8 mouse cellular contexts compared by ENCODE assay signal in the genomic region with DNA sequence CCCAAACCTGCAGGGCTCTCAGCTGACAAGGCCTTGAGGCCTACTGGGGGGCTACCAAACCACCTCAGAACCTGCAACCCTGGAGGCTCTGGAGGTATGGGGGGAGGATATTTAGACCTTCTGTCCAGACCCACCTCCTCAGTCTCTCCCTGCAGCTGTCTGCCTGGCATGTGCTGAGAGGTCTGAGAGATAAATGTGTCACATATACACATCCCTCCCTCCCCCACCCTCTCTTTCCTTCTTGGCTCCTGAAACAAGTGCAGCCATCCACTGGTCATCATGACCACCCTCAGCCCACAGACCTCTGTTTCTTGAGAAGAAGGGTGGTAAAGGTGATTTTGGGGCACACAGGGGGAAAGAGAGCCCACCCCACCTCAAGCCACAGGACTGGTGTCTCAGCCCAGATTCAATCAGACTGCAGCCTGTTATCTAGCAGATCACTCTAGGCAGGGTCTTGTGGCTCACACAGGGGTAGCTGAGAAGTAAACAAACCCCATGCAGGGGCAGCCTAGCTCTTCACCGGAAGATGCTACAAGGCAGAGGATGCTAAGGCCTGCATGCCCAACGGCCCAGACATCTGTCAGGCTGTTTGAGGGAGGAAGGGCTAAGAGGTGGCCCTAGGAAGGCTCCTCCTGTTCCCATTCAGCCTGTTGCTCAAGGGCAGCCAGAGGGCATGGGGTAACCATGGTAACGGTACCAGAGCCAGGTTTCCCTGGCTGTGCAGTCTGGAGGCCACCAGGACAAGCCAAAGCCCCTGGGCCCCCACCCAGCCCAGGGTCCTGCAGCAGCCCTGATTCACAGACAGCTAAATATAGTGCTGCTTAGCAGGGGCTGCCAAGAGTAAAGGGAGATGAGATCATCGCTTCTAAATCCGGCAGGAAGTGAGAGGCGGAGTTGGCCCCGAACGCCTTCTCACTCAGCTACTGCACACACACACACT. TPM values are rescaled to one million over a fixed set of nuclear protein-coding genes. Genes with fewer than 3 reads are reported as not detected.
DNase-seq lines count a peak whose midpoint lies in the region; ATAC-seq and TF ChIP-seq lines count a peak whose summit lies in the region.

No protein-coding gene starts in this region.

- H3K27ac ChIP-seq in hindbrain, embryonic 11.5 days (ENCODE audit: low read depth, low read length) = peak overlapping the region; percentile 2; the same call in 1 of the 2 replicates
- H3K27ac ChIP-seq in neural tube, embryonic 15.5 days (replicated peaks) = peak overlapping the region; percentile 49
- peak overlapping the region; percentile 77 for H3K27ac ChIP-seq in thymus, adult 2 months (ENCODE audit: control insufficient read depth, insufficient read depth, low read length)

- WGBS in hindbrain, embryonic 11.5 days = 15% methylated on average over 8 of the region's 8 CpGs
- WGBS in lung, adult 2 months = 1% methylated on average over 8 of the region's 8 CpGs
- WGBS in neural tube, embryonic 15.5 days = 15% methylated on average over 8 of the region's 8 CpGs
- under 1% methylated on average over 8 of the region's 8 CpGs for WGBS in thymus, adult 2 months

- no peak for TF ChIP-seq CTCF in lung, adult 2 months (IDR thresholded peaks at IDR 0.05; ENCODE audit: insufficient read depth, low read length)
- TF ChIP-seq CTCF in thymus, adult 2 months (IDR thresholded peaks at IDR 0.05; ENCODE audit: borderline replicate concordance, control insufficient read depth, extremely low read depth, insufficient read depth, low read length, poor library complexity) = no peak

- no peak overlapping the region for H3K4me3 ChIP-seq in hindbrain, embryonic 11.5 days (ENCODE audit: low read depth, low read length)
- H3K4me3 ChIP-seq in lung, adult 2 months (replicated peaks; ENCODE audit: extremely low read depth, low read depth, low read length) = no peak overlapping the region
- H3K4me3 ChIP-seq in neural tube, embryonic 15.5 days (replicated peaks) = no peak overlapping the region
- no peak overlapping the region for H3K4me3 ChIP-seq in thymus, adult 2 months (ENCODE audit: control insufficient read depth, insufficient read depth, low read length)

- peak; percentile 73 for ATAC-seq in hindbrain, embryonic 11.5 days (ENCODE audit: low FRiP score)
- ATAC-seq in neural tube, embryonic 15.5 days (ENCODE audit: low FRiP score) = peak; percentile 86

- 0 out of 2 replicates have a peak, but pooled peaks have one; percentile 6 for TF ChIP-seq POLR2A in lung, adult 2 months (IDR thresholded peaks at IDR 0.05; ENCODE audit: borderline replicate concordance, extremely low read depth, low read depth, low read length)
- 0 out of 2 replicates have a peak, but pooled peaks have one; percentile 23 for TF ChIP-seq POLR2A in thymus, adult 2 months (IDR thresholded peaks at IDR 0.05; ENCODE audit: control insufficient read depth, extremely low read depth, insufficient read depth, low read length, poor library complexity)

- H3K4me1 ChIP-seq in hindbrain, embryonic 11.5 days (replicated peaks; ENCODE audit: control insufficient read depth, insufficient read depth, low read length) = peaks cover 6% of the 10 kb centered on the region
- peaks cover 49% of the 10 kb centered on the region for H3K4me1 ChIP-seq in lung, adult 2 months (ENCODE audit: control insufficient read depth, insufficient read depth, low read length)
- peaks cover 18% of the 10 kb centered on the region for H3K4me1 ChIP-seq in neural tube, embryonic 15.5 days
- peaks cover 45% of the 10 kb centered on the region for H3K4me1 ChIP-seq in thymus, adult 2 months (replicated peaks; ENCODE audit: control insufficient read depth, insufficient read depth, low read length)

- no peaks in the 10 kb centered on the region for H3K36me3 ChIP-seq in hindbrain, embryonic 11.5 days (ENCODE audit: control insufficient read depth, insufficient read depth, low read length)
- peaks cover 3% of the 10 kb centered on the region; the same call in 1 of the 2 replicates for H3K36me3 ChIP-seq in neural tube, embryonic 15.5 days
- H3K36me3 ChIP-seq in thymus, adult 2 months (ENCODE audit: control insufficient read depth, insufficient read depth, low read length) = no peaks in the 10 kb centered on the region

- no peaks in the 10 kb centered on the region for H3K27me3 ChIP-seq in hindbrain, embryonic 11.5 days (ENCODE audit: control insufficient read depth, insufficient read depth, low read length)
- H3K27me3 ChIP-seq in neural tube, embryonic 15.5 days (replicated peaks) = 0 out of 2 replicates have a peak, but pooled peaks cover 3% of the 10 kb centered on the region
- H3K27me3 ChIP-seq in thymus, adult 2 months (ENCODE audit: control insufficient read depth, insufficient read depth, low read length) = no peaks in the 10 kb centered on the region

- H3K9me3 ChIP-seq in hindbrain, embryonic 11.5 days (ENCODE audit: control insufficient read depth, low read length) = no peaks in the 10 kb centered on the region
- H3K9me3 ChIP-seq in neural tube, embryonic 15.5 days (replicated peaks) = no peaks in the 10 kb centered on the region

- DNase-seq in R1 (ENCODE audit: low read depth, low spot score) = peak; percentile 71
- peak; percentile 90 to 92 for DNase-seq in cerebellum, postnatal 10 days
- DNase-seq in frontal cortex, postnatal 14 days (ENCODE audit: low spot score in 2 of 2) = peak; percentile 70 to 88
- DNase-seq in hindbrain, embryonic 11.5 days (ENCODE audit: low spot score) = peak; percentile 63
- DNase-seq in layer of hippocampus, adult 9-10 months (ENCODE audit: low spot score) = peak; percentile 61
- peak; percentile 60 for DNase-seq in lung, adult 2 months
- DNase-seq in thymus, adult 2 months = peak; percentile 66

- H3K4me2 ChIP-seq in hindbrain, embryonic 11.5 days (replicated peaks; ENCODE audit: low read depth, low read length) = no peak overlapping the region
- H3K4me2 ChIP-seq in neural tube, embryonic 15.5 days = no peak overlapping the region

- no peak overlapping the region for H3K9ac ChIP-seq in hindbrain, embryonic 11.5 days (ENCODE audit: low read depth, low read length)
- 0 out of 2 replicates have a peak overlapping the region, but pooled peaks have one; percentile 10 for H3K9ac ChIP-seq in neural tube, embryonic 15.5 days (replicated peaks)

RNA-seq across cellular contexts. Expression of a gene that starts 44.6 kb away (rescaled TPM):
- polyA plus RNA-seq in hindbrain, embryonic 11.5 days (2014; fragmentation: Nextera tagmentation; extraction: Ambion mirVana) = 30.2 and 31.9 TPM in 2 replicates
- 42.8 and 70.1 TPM in 2 replicates for polyA plus RNA-seq in lung, adult 2 months (2012; rRNA removed)
- 84.9 and 87.1 TPM in 2 replicates for polyA plus RNA-seq in neural tube, embryonic 15.5 days (2015; fragmentation: Nextera tagmentation; extraction: Ambion mirVana)
- 85.8 and 101 TPM in 2 replicates for polyA plus RNA-seq in thymus, adult 2 months (2012; rRNA removed)

RNA-seq across cellular contexts. Expression of a gene that starts 50.2 kb away (rescaled TPM):
- 2.9 and 3.0 TPM in 2 replicates for polyA plus RNA-seq in hindbrain, embryonic 11.5 days (2014; fragmentation: Nextera tagmentation; extraction: Ambion mirVana)
- 0.98 and 1.3 TPM in 2 replicates for polyA plus RNA-seq in lung, adult 2 months (2012; rRNA removed)
- 3.4 and 4.2 TPM in 2 replicates for polyA plus RNA-seq in neural tube, embryonic 15.5 days (2015; fragmentation: Nextera tagmentation; extraction: Ambion mirVana)
- 0.58 and 0.68 TPM in 2 replicates for polyA plus RNA-seq in thymus, adult 2 months (2012; rRNA removed)

Comparison
In these comparisons a context has a peak if more than half of its experiments do, and no peak if none do; other contexts are left out.
1. H3K27ac ChIP-seq: peak in every context shown above with its lines; median percentile 77 in thymus, adult 2 months; 49 in neural tube, embryonic 15.5 days; 2 in hindbrain, embryonic 11.5 days.